Mouse (Mus musculus): ENCODE measurements around the gene Bmp7.

Gene Bmp7

GRCm38 (mm10) chr2:172940799-172941163 lies 660 bp upstream of the Bmp7 start:
- no peak for DNase-seq (ENCODE audit: low spot score in 2 of 2)

GRCm38 (mm10) chr2:172939639-172940002 lies 500 bp downstream of the Bmp7 start:
- DNase-seq (ENCODE audit: low spot score in 2 of 2): no peak

GRCm38 (mm10) chr2:172938761-172939638 lies 1.1 kb downstream of the Bmp7 start:
- no peak for DNase-seq (ENCODE audit: low spot score in 2 of 2)

GRCm38 (mm10) chr2:172937326-172938190 lies 2.6 kb downstream of the Bmp7 start:
- DNase-seq (ENCODE audit: low spot score in 2 of 2): no peak

DNA sequence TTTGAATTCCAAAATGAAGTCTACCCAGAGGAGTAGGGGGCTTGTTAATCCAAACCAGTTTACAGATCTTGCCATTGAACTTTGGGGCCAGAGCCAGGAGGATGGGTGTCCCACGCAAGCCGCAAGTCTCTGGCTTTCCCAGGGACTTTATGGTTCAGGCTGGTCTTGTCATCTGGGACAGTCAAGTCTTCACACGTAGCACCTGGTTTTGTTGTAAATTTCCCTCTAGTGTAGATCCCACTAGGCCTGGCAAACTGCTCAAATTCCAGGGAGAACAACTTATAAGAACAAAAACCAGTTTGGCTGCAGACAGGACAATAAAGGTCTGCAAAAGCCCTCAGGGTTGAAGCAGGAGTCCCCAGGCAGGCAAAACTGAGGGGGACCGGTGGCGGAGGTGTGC lies 3.3 kb downstream of the Bmp7 start:
- DNase-seq (ENCODE audit: low spot score in 2 of 2): no peak

GRCm38 (mm10) chr2:172935776-172936562 lies 4.2 kb downstream of the Bmp7 start:
- DNase-seq (ENCODE audit: low spot score in 2 of 2): no peak

DNA sequence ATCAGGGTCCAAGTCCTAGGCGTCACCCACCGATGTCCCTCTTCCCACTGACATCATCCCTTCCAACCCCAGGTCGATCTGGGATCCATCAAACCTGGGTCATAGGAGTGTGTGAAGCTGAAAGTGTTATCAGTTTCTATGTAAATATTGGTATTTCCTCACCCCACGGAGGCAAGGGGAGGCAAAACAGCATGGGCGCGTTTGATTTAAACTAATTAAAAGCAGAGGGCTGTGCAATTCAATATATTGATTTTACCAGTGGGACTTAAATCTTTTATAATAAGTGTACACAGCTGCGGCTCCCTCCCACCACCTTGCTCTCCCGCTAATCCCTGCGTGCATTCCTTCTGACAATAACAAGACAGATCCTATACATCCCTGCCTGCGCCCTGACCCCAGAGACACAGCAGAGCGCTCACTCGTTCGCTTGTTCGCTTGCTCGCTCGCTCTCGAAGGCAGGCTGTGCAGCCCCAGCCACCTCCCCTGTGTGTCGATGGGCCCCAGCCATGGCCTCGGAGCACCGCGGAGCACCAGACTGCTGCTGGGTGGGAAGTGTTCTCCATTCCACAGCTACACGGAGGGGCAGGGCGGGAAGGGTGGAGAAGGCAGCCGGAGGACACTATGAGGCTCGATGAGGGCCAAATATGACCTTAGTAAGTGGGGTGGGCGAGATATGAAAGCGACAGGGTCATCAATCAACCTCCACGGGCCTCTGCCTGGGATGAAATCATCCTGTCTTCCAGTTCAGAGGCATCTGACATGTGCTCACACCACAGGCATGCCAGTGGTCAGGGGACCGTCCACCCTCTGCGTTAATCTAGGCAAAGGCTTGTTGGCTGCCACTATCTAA lies 5.0 kb downstream of the Bmp7 start:
- DNase-seq (ENCODE audit: low spot score in 2 of 2): no peak

GRCm38 (mm10) chr2:172934420-172934788 lies 5.7 kb downstream of the Bmp7 start:
- no peak for DNase-seq (ENCODE audit: low spot score in 2 of 2)

DNA sequence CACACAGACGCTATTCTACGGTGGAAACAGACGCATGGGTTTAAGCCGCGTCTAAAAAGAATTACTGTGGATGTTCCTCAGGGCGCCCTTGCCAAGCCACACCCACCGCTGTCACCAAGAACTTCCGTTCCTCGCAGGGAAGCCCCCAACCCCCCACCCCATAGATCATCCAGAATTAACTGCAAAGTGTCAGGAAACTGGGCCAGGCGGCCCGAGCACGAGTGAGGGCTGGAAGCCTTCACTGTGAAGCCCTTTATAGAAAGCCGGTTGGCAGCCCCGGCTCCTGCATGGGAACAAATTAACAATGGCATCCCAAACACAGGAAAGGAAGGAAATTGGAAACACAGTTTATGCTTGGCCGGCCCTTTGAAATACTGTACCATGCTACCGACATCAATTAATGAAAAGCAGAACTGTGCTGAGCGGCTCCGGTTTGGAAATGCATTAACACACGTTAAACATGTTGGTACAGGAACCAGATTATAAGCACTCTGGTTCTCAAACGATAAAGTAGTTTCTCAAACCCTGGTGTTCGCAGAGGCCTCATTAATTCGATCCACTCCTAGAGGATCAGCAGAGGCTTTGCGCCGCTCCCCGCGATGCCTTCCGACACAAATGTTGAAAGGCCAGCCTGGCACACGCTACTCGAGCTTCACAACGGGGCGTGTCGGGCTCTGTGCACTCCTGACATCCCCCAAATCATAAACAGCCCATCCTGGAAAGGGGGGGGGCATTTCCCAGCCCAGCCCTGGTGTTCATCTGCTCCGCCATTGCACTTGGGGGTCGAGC lies 6.3 kb downstream of the Bmp7 start:
- DNase-seq (ENCODE audit: low spot score in 2 of 2): no peak

GRCm38 (mm10) chr2:172931137-172931898 lies 8.8 kb downstream of the Bmp7 start:
- DNase-seq (ENCODE audit: low spot score in 2 of 2): no peak

- DNase-seq (ENCODE audit: low spot score in 2 of 2): no peak
Measured at GRCm38 (mm10) chr2:172929905-172930436, 10.2 kb downstream of the Bmp7 start.

DNA sequence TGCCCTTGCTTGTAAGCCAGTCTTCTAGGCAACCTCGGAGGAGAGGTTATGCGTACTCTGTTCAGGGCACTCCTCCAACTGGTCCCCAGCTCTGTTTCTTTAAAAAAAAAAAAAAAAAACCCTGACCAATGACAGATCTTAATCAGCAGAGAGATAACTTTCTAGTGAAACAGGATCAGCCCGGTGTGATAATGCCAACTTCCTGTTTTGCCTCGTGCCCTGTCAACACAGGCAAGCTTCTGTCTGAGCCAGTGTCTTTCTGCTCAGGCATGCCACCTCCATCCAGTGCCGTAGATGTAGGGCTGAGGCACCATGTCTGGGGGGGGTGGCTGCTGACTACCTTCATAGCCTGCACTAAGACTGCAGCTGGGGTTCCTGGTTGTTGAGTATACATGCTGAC lies 12.5 kb downstream of the Bmp7 start:
- DNase-seq (ENCODE audit: low spot score in 2 of 2): no peak

- no peak for DNase-seq (ENCODE audit: low spot score in 2 of 2)
Measured at GRCm38 (mm10) chr2:172926311-172926710, 13.8 kb downstream of the Bmp7 start.

DNA sequence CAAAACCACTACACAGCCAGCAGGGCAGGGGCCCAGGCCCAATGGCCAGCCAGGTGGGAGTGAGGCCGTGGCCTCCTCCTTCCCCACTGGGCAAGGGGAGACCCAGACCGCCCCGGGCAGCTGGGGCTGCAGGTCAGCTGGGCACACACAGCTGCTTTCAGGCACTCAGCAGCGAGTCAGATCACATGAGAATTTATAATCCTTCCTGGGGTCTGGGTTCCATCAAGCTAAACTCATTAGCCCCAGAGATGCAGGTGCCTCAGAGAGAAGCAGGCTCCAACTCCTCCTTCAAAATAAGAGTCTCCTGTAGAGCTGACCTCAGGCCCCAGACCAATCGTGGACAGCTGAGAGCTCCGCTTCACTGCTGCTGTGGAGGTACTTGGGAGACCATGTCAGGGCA lies 15.2 kb downstream of the Bmp7 start:
- no peak for DNase-seq (ENCODE audit: low spot score in 2 of 2)

DNA sequence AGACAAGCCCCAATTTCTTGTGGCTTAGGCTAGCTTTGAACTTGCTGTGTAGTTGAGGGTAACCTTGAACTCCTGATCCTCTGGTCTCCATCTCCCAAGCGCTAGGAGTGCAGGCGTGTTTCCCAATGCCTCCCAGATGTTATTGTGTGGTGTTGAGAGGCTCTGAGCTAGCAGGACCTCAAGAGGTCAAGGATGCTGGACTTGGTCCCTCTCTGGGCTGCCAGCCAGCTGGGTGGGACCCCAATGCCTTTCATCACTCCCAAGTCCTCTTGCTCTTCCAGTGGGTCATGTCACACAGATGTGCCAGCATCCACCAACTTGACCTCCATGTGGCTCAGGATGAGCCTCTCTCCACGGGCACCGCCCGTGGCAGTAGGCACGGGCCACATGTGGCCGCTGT lies 16.9 kb downstream of the Bmp7 start:
- no peak for DNase-seq (ENCODE audit: low spot score in 2 of 2)

DNA sequence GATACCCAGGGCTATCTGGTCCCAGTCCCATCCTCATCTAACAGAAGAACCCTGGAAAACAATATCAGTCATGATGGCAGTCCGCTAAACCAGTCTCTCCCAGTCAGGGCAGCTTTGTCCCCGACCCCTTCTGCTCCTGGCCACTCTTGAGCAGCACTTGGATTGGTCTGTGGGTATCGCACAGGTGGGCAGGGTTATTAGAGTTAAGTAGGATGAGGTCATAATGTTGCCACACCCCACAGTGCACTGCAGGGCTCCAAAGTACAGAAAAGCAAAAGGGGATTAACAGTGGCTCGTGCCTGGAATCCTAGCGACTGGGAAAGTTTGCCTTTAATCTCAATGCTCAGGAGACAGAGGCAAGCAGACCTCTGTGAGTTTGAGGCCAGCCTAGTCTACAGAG lies 17.5 kb downstream of the Bmp7 start:
- no peak for DNase-seq (ENCODE audit: low spot score in 2 of 2)

DNA sequence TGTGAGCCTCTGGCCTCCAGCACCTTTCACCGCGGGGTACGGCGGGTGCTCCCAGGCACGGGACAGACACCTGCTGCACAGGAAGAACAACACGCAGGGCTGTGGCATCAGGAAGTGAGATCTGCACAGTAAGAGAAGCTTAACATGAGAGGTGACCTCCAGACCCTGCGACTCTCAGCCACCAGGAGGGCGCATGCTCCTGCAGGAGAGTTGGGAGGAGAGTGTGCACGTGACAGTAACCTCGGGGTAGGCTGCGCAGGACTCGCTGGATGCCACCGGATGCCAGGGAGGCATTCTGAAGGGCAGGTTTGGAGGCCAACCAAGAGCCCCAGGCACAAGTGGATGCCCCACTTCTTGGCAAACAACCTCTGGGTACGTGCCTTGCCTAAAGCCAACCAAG lies 26.1 kb downstream of the Bmp7 start:
- no peak for DNase-seq (ENCODE audit: low spot score in 2 of 2)

GRCm38 (mm10) chr2:172911715-172912114 lies 28.4 kb downstream of the Bmp7 start:
- DNase-seq (ENCODE audit: low spot score in 2 of 2): no peak

- no peak for DNase-seq (ENCODE audit: low spot score in 2 of 2)
Measured at GRCm38 (mm10) chr2:172911157-172911556, 29.0 kb downstream of the Bmp7 start.
